Mouse (Mus musculus): ENCODE data around the gene Syf2. TPM values are rescaled to one million over a fixed set of nuclear protein-coding genes. Genes with fewer than 3 reads are reported as not detected.

The Syf2 gene
- polyA plus RNA-seq, 1 experiment from 2014 or later = 52.2 TPM

GRCm38 (mm10) chr4:134918381-134918780 is 12.3 kb upstream of the Syf2 start:
- Histone ChIP-seq H3K4me2 (ENCODE audit: low read length) (no peak overlapping the region), H3K27me3 (ENCODE audit: control insufficient read depth, insufficient read depth, low read length) (no peaks in the 10 kb centered on the region), H3K4me3 (ENCODE audit: control insufficient read depth in 1 of 2, insufficient read depth in 1 of 2, low read depth in 1 of 2, low read length in 2 of 2) (no peak overlapping the region), H3K4me1 (ENCODE audit: control insufficient read depth in 2 of 2, insufficient read depth in 2 of 2, low read length in 2 of 2) (peaks cover 6 to 15% of the 10 kb centered on the region in 2 experiments), H3K36me3 (ENCODE audit: control insufficient read depth, insufficient read depth, low read length) (no peaks in the 10 kb centered on the region), H3K9ac (ENCODE audit: low read length) (no peak overlapping the region), H3K27ac (replicated peaks in 1 of 2; ENCODE audit: control insufficient read depth in 1 of 2, insufficient read depth in 1 of 2, low read depth in 2 of 2, low read length in 2 of 2) (no peak overlapping the region), H3K9me3 (ENCODE audit: control insufficient read depth, low read length) (no peaks in the 10 kb centered on the region)
- no peak for ATAC-seq (ENCODE audit: insufficient number of reproducible peaks, insufficient read depth, low FRiP score, low read depth)
- whole genome bisulfite sequencing = 51% methylated on average over 7 of the region's 7 CpGs

DNA sequence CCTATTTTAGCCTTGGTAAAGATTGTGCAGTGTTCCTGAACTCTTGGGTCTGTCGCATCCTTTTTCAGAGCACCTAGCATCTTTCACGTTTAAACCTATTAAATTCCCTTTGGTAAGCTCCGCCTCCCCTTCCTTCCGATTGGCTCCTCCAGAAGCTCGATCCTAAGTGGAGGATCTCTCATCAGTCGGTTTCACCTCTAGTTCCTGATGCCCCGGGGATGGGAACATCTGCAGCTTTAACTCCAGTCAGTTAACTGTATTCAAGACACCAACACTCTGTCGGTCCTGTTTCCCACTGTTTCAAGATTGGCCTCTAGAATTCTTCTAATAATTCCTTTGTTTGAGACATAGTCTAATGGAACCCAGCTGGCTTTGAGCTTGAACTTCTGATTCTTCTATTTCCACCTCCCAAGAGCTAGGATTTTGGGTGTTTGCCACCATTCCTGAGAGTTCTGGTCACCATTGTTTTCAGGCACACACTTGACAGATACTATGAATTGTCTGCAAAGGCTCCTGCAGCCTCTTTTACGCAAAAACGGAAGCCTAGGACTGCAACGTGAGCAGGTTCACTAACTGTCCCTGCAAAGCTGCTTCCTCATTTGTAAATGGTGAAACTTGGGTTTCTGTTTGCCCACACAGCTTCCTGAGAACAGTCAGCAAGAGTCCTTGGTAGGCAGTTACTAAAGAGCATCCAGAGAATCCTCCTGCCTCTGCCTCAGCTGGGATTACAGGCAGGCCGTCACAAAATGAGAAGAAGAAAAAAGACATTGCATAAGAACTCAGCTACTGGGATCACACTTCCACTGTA is 10.8 kb upstream of the Syf2 start:
- no peak overlapping the region for H3K27ac ChIP-seq (replicated peaks in 1 of 2; ENCODE audit: control insufficient read depth in 1 of 2, insufficient read depth in 1 of 2, low read depth in 2 of 2, low read length in 2 of 2)

GRCm38 (mm10) chr4:134920631-134921030 is 10.1 kb upstream of the Syf2 start:
- ATAC-seq (ENCODE audit: insufficient number of reproducible peaks, insufficient read depth, low FRiP score, low read depth) = no peak
- no peak overlapping the region for H3K4me2 ChIP-seq (ENCODE audit: low read length)
- H3K4me1 ChIP-seq (ENCODE audit: control insufficient read depth in 2 of 2, insufficient read depth in 2 of 2, low read length in 2 of 2) = peaks cover 6 to 15% of the 10 kb centered on the region in 2 experiments
- no peak overlapping the region for H3K9ac ChIP-seq (ENCODE audit: low read length)
- no peak overlapping the region for H3K27ac ChIP-seq (replicated peaks in 1 of 2; ENCODE audit: control insufficient read depth in 1 of 2, insufficient read depth in 1 of 2, low read depth in 2 of 2, low read length in 2 of 2)
- no peaks in the 10 kb centered on the region for H3K9me3 ChIP-seq (ENCODE audit: control insufficient read depth, low read length)
- H3K36me3 ChIP-seq (ENCODE audit: control insufficient read depth, insufficient read depth, low read length) = peaks cover 11% of the 10 kb centered on the region
- no peak overlapping the region for H3K4me3 ChIP-seq (ENCODE audit: control insufficient read depth in 1 of 2, insufficient read depth in 1 of 2, low read depth in 1 of 2, low read length in 2 of 2)
- WGBS = 92% methylated on average over 6 of the region's 6 CpGs
- H3K27me3 ChIP-seq (ENCODE audit: control insufficient read depth, insufficient read depth, low read length) = no peaks in the 10 kb centered on the region

More for the DNA sequence above, 10.8 kb upstream of the Syf2 start:
- H3K27me3 ChIP-seq (ENCODE audit: control insufficient read depth, insufficient read depth, low read length) = no peaks in the 10 kb centered on the region
- H3K4me3 ChIP-seq (ENCODE audit: control insufficient read depth in 1 of 2, insufficient read depth in 1 of 2, low read depth in 1 of 2, low read length in 2 of 2) = no peak overlapping the region
- peaks cover 6 to 15% of the 10 kb centered on the region in 2 experiments for H3K4me1 ChIP-seq (ENCODE audit: control insufficient read depth in 2 of 2, insufficient read depth in 2 of 2, low read length in 2 of 2)
- no peak for ATAC-seq (ENCODE audit: insufficient number of reproducible peaks, insufficient read depth, low FRiP score, low read depth)
- H3K9me3 ChIP-seq (ENCODE audit: control insufficient read depth, low read length) = no peaks in the 10 kb centered on the region
- WGBS = 43% methylated on average over 12 of the region's 12 CpGs
- H3K4me2 ChIP-seq (ENCODE audit: low read length) = no peak overlapping the region
- H3K36me3 ChIP-seq (ENCODE audit: control insufficient read depth, insufficient read depth, low read length) = peaks cover 5% of the 10 kb centered on the region; the same call in 1 of the 2 replicates
- H3K9ac ChIP-seq (ENCODE audit: low read length) = no peak overlapping the region

GRCm38 (mm10) chr4:134921703-134922102 is 9.0 kb upstream of the Syf2 start:
- Histone ChIP-seq H3K9ac (ENCODE audit: low read length) (no peak overlapping the region), H3K9me3 (ENCODE audit: control insufficient read depth, low read length) (no peaks in the 10 kb centered on the region), H3K27me3 (ENCODE audit: control insufficient read depth, insufficient read depth, low read length) (no peaks in the 10 kb centered on the region), H3K4me1 (ENCODE audit: control insufficient read depth in 2 of 2, insufficient read depth in 2 of 2, low read length in 2 of 2) (peaks cover 5 to 23% of the 10 kb centered on the region in 2 experiments), H3K27ac (replicated peaks in 1 of 2; ENCODE audit: control insufficient read depth in 1 of 2, insufficient read depth in 1 of 2, low read depth in 2 of 2, low read length in 2 of 2) (no peak overlapping the region), H3K36me3 (ENCODE audit: control insufficient read depth, insufficient read depth, low read length) (peaks cover 22% of the 10 kb centered on the region), H3K4me2 (ENCODE audit: low read length) (no peak overlapping the region), H3K4me3 (ENCODE audit: control insufficient read depth in 1 of 2, insufficient read depth in 1 of 2, low read depth in 1 of 2, low read length in 2 of 2) (no peak overlapping the region)
- ATAC-seq (ENCODE audit: insufficient number of reproducible peaks, insufficient read depth, low FRiP score, low read depth) = no peak
- WGBS = 94% methylated on average over 4 of the region's 4 CpGs

- Histone ChIP-seq H3K36me3 (ENCODE audit: control insufficient read depth, insufficient read depth, low read length) (peaks cover 28% of the 10 kb centered on the region), H3K4me1 (ENCODE audit: control insufficient read depth in 2 of 2, insufficient read depth in 2 of 2, low read length in 2 of 2) (peaks cover 5 to 23% of the 10 kb centered on the region in 2 experiments), H3K9ac (ENCODE audit: low read length) (peak overlapping the region; percentile 76), H3K27ac (replicated peaks in 1 of 2; ENCODE audit: control insufficient read depth in 1 of 2, insufficient read depth in 1 of 2, low read depth in 2 of 2, low read length in 2 of 2) (peak overlapping the region; percentile 82 to 92), H3K9me3 (ENCODE audit: control insufficient read depth, low read length) (no peaks in the 10 kb centered on the region), H3K4me3 (ENCODE audit: control insufficient read depth in 1 of 2, insufficient read depth in 1 of 2, low read depth in 1 of 2, low read length in 2 of 2) (peak overlapping the region; percentile 55 to 90), H3K4me2 (ENCODE audit: low read length) (peak overlapping the region; percentile 85), H3K27me3 (ENCODE audit: control insufficient read depth, insufficient read depth, low read length) (no peaks in the 10 kb centered on the region)
- WGBS = 50% methylated on average over 10 of the region's 10 CpGs
- no peak for ATAC-seq (ENCODE audit: insufficient number of reproducible peaks, insufficient read depth, low FRiP score, low read depth)
These were observed 8.4 kb upstream of the Syf2 start for GRCm38 (mm10) chr4:134922111-134922924.

DNA sequence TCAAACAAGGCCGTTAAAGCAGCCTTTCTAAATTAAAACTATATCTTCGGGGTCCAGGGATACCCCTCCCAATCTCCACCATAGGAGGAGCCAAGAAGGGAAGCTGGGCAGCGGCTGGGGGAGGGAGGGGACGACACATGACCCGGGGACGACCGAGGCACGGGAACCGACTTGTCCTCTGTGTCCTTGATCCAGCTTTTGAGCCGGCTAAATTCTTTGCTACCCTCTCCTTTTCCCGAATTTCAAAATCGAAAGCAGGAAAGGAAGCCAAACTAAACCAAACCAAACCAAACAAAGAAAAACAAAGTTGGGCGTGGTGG is 7.8 kb upstream of the Syf2 start:
- Histone ChIP-seq H3K4me2 (ENCODE audit: low read length) (peak overlapping the region; percentile 85), H3K4me3 (ENCODE audit: control insufficient read depth in 1 of 2, insufficient read depth in 1 of 2, low read depth in 1 of 2, low read length in 2 of 2) (peak overlapping the region; percentile 55 to 90), H3K9me3 (ENCODE audit: control insufficient read depth, low read length) (no peaks in the 10 kb centered on the region), H3K4me1 (ENCODE audit: control insufficient read depth in 2 of 2, insufficient read depth in 2 of 2, low read length in 2 of 2) (peaks cover 5 to 23% of the 10 kb centered on the region in 2 experiments), H3K27ac (replicated peaks in 1 of 2; ENCODE audit: control insufficient read depth in 1 of 2, insufficient read depth in 1 of 2, low read depth in 2 of 2, low read length in 2 of 2) (peak overlapping the region; percentile 82 to 92), H3K9ac (ENCODE audit: low read length) (peak overlapping the region; percentile 76), H3K27me3 (ENCODE audit: control insufficient read depth, insufficient read depth, low read length) (no peaks in the 10 kb centered on the region), H3K36me3 (ENCODE audit: control insufficient read depth, insufficient read depth, low read length) (peaks cover 33% of the 10 kb centered on the region)
- WGBS = 2% methylated on average over 13 of the region's 13 CpGs
- ATAC-seq (ENCODE audit: insufficient number of reproducible peaks, insufficient read depth, low FRiP score, low read depth) = 0 out of 2 replicates have a peak, but pooled peaks have one; percentile 44

DNA sequence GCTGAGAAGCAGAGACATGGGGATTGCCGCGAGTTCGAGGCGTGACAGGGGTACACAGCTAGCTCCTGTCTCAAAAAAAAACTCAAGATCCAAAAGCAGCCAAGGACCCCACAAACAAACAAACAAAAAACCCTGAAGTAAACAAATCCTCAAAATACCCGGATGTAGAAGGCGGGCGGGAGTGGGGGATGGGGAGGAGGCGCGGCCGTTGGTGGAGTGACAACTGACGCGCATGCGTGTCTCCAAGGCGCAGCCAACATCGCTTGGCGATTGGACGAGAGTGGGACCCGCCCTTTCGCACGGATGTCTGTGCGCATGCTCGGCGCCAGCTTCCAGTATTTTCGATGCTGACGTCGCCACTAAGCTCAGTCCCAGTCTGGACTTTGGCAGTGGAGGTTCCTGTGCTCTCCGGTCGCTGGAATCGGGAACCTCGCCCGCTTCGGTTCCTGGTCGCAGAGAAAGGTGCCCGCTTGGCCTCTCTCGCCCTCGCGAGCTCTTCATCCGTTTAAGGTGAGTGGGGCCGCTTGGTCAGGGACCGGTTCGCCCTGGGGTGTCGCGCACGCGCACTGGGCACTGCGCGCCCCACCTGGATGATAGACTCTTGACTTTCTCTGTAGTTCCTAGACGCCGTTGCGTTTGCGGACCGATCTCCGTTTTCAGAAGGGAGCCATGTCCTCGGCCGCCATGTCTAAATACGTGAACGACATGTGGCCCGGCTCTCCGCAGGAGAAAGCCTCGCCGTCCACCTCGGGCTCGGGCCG is 7.3 kb upstream of the Syf2 start, which contains the start of gene Rsrp1:
Gene Rsrp1 (plus strand): TSS at position 335 of the 761 bp plus-strand sequence.
- WGBS = under 1% methylated on average over 64 of the region's 64 CpGs
- peaks cover 5 to 23% of the 10 kb centered on the region in 2 experiments for H3K4me1 ChIP-seq (ENCODE audit: control insufficient read depth in 2 of 2, insufficient read depth in 2 of 2, low read length in 2 of 2)
- ATAC-seq (ENCODE audit: insufficient number of reproducible peaks, insufficient read depth, low FRiP score, low read depth) = peak; percentile 93
- peak within 1 kb of the TSS; percentile 76 to 90 for H3K4me3 ChIP-seq (ENCODE audit: control insufficient read depth in 1 of 2, insufficient read depth in 1 of 2, low read depth in 1 of 2, low read length in 2 of 2)
- H3K9me3 ChIP-seq (ENCODE audit: control insufficient read depth, low read length) = no peaks in the 10 kb centered on the region
- no peaks in the 10 kb centered on the region for H3K27me3 ChIP-seq (ENCODE audit: control insufficient read depth, insufficient read depth, low read length)
- H3K36me3 ChIP-seq (ENCODE audit: control insufficient read depth, insufficient read depth, low read length) = peaks cover 39% of the 10 kb centered on the region
- peak within 1 kb of the TSS; percentile 96 for H3K9ac ChIP-seq (ENCODE audit: low read length)
- peak within 1 kb of the TSS; percentile 85 for H3K4me2 ChIP-seq (ENCODE audit: low read length)
- H3K27ac ChIP-seq (replicated peaks in 1 of 2; ENCODE audit: control insufficient read depth in 1 of 2, insufficient read depth in 1 of 2, low read depth in 2 of 2, low read length in 2 of 2) = peak within 1 kb of the TSS; percentile 90 to 92

Data from heart, embryonic 14.5 days (tissue).